Mouse (Mus musculus): Measurements from ENCODE around the gene Gripap1.

Gene Gripap1

DNA sequence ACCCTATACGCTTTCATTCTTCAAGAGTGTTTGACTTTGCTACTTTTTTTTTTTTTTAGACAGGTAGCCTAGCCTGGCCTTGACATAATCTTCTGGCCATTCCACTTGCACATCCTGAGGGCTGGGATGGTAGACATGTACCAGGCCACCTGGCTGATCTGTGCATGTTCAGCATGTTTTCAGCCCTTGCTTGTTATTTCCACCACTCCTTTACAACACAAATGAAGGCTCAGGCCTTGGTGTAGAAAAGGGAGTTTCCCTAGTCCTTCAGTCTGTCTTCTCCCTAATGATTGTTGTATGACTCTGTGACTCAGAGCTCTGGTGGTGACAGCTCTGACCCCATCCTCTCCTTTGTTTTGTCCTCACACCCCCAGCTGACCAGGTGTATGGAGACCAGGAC lies 77.6 kb downstream of the Gripap1 start:
- no peak for DNase-seq (ENCODE audit: low spot score)

DNA sequence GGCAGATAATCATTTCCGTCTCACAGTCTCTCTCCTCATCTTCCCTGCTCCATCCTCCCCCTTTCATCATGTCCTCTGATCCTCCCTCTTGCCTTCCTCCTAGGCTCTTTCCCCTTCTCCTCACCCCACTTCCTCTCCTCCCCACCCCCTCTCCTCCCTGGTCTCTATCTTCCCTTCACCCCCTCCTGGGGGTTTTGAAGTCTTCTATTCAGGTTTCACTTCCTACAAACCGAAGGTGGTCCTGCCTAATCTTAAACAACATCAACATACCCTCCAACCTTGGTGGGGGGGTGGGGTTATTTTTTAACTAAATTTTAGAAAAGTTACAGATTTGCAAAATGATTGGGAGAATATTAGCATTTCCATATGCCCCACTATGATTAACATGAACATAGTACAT lies 78.9 kb downstream of the Gripap1 start:
- DNase-seq (ENCODE audit: low spot score) = no peak

DNA sequence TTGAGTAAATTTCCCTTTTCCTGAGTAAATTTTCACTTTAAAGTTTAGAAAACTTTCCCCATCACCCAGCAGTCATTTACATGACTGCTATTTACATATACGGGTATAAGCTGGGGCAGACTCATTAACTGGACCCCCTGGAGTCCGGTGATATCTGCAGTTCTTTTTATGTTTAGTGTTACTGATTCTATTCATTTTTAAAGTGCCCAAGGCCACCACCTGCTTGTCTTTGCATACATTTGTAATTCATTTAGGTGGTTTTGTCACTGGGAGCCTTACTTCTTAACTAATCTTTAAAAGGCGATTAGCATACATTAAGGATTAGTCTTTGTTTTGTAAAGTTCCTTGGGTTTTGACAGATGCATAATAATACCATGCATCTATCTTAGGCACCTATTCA lies 80.3 kb downstream of the Gripap1 start:
- DNase-seq (ENCODE audit: low spot score) = no peak

Measured in ovary, postnatal 14 days (tissue).